Mouse (Mus musculus): ENCODE data around the gene Tbrg4.

Tbrg4 gene

GRCm38 (mm10) chr11:6625478-6626387 lies at the start of gene Tbrg4:
TSS of gene Tbrg4 (minus strand) at chr11:6626067.
- DNase-seq, result peak; percentile 95 to 97

- DNase-seq, result peak in 1 of 2 experiments; percentile 54
These were observed 49.5 kb upstream of the Tbrg4 start for GRCm38 (mm10) chr11:6675402-6675801.

- DNase-seq, result no peak
These were observed 48.8 kb upstream of the Tbrg4 start for GRCm38 (mm10) chr11:6674701-6675100.

GRCm38 (mm10) chr11:6670826-6671225 lies 45.0 kb upstream of the Tbrg4 start:
- DNase-seq, result no peak

- DNase-seq, result no peak
These were observed 44.2 kb upstream of the Tbrg4 start for GRCm38 (mm10) chr11:6670044-6670443.

- no peak for DNase-seq
These were observed 43.2 kb upstream of the Tbrg4 start for GRCm38 (mm10) chr11:6669041-6669440.

- no peak for DNase-seq
These were observed 40.8 kb upstream of the Tbrg4 start for GRCm38 (mm10) chr11:6666634-6667033.

GRCm38 (mm10) chr11:6661206-6661605 lies 35.3 kb upstream of the Tbrg4 start:
- DNase-seq, result no peak

GRCm38 (mm10) chr11:6658271-6658670 lies 32.4 kb upstream of the Tbrg4 start, which contains the start of gene Ramp3:
TSS of gene Ramp3 (plus strand) at chr11:6658521.
- DNase-seq, result peak; percentile 79 to 83

GRCm38 (mm10) chr11:6654903-6655302 lies 29.0 kb upstream of the Tbrg4 start:
- DNase-seq, result peak; percentile 89

GRCm38 (mm10) chr11:6652978-6653377 lies 27.1 kb upstream of the Tbrg4 start:
- peak in 1 of 2 experiments; percentile 52 for DNase-seq

- no peak for DNase-seq
These were observed 24.7 kb upstream of the Tbrg4 start for GRCm38 (mm10) chr11:6650519-6650918.

GRCm38 (mm10) chr11:6647831-6648724 lies 22.2 kb upstream of the Tbrg4 start:
- DNase-seq, result no peak

GRCm38 (mm10) chr11:6644566-6644965 lies 18.7 kb upstream of the Tbrg4 start:
- DNase-seq, result no peak

- no peak for DNase-seq
These were observed 13.2 kb upstream of the Tbrg4 start for GRCm38 (mm10) chr11:6639072-6639471.

GRCm38 (mm10) chr11:6638537-6638936 lies 12.7 kb upstream of the Tbrg4 start, which contains the start of gene Wap:
TSS of gene Wap (minus strand) at chr11:6638637.
- no peak for DNase-seq

- no peak for DNase-seq
These were observed 10.3 kb upstream of the Tbrg4 start for GRCm38 (mm10) chr11:6636150-6636549.

GRCm38 (mm10) chr11:6629655-6630054 lies 3.8 kb upstream of the Tbrg4 start:
- DNase-seq, result peak in 1 of 2 experiments; percentile 29

GRCm38 (mm10) chr11:6628568-6628967 lies 2.7 kb upstream of the Tbrg4 start:
- peak; percentile 74 to 83 for DNase-seq

- DNase-seq, result no peak
These were observed 1.9 kb upstream of the Tbrg4 start for GRCm38 (mm10) chr11:6627731-6628130.

- no peak for DNase-seq
These were observed 513 bp upstream of the Tbrg4 start for GRCm38 (mm10) chr11:6626388-6626772.

- DNase-seq, result no peak
These were observed 1.1 kb downstream of the Tbrg4 start for GRCm38 (mm10) chr11:6624619-6625382.

- no peak for DNase-seq
These were observed 2.2 kb downstream of the Tbrg4 start for GRCm38 (mm10) chr11:6623704-6624103.

Data from kidney, postnatal 4 days (tissue).